Mouse (Mus musculus): ENCODE measurements around the gene Ppm1h. TPM values are rescaled to one million over a fixed set of nuclear protein-coding genes. Genes with fewer than 3 reads are reported as not detected.

Gene Ppm1h
- total and polyA plus RNA-seq, 3 experiments = 6.9 to 14.9 TPM; not detected in 1

DNA sequence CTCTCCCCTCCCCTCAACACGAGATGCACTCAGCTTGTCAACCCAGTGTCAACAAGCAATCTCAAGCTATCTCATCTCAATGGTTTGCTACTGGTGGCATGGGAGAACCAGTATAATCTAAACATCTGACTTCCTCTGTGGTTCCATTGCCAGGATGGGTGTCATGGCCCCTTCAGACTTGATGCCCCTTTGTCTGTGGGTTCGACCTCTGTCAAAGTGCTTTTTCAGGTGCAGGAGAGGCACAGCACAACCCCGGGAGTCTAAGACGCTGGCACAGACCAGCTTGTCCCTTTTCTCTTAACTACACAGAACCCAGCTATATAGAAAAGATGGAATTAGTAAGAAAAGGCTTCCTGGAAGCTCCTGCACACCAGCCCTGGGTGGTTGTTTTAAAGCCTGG is 56.0 kb downstream of the Ppm1h start:
- no peak for DNase-seq (ENCODE audit: low read depth, low spot score)
- H3K4me1 ChIP-seq (ENCODE audit: control insufficient read depth in 1 of 2, insufficient read depth in 2 of 2, low read length in 2 of 2) = no peaks in the 10 kb centered on the region
- no peak overlapping the region for H3K27ac ChIP-seq (ENCODE audit: control insufficient read depth, low read depth, low read length)
- no peaks in the 10 kb centered on the region for H3K27me3 ChIP-seq (ENCODE audit: control insufficient read depth in 1 of 2, insufficient read depth in 2 of 2, low read length in 2 of 2)
- H3K79me2 ChIP-seq (ENCODE audit: control insufficient read depth, insufficient read depth, low read length, poor library complexity) = no peaks in the 10 kb centered on the region
- TF ChIP-seq GABPA (IDR thresholded peaks at IDR 0.05; ENCODE audit: low read depth, low read length) (no peak), JUND (IDR thresholded peaks at IDR 0.05; ENCODE audit: low read depth, low read length) (no peak), MYB (IDR thresholded peaks at IDR 0.05; ENCODE audit: low read depth, low read length) (no peak), RAD21 (IDR thresholded peaks at IDR 0.05; ENCODE audit: low read depth, low read length) (no peak), USF2 (IDR thresholded peaks at IDR 0.05; ENCODE audit: borderline replicate concordance in 1 of 2, insufficient read depth in 1 of 2, low read depth in 1 of 2, low read length in 2 of 2) (no peak), MAFK (IDR thresholded peaks at IDR 0.05; ENCODE audit: borderline replicate concordance, low read depth, low read length) (no peak), RCOR1 (IDR thresholded peaks at IDR 0.05; ENCODE audit: low read depth, low read length) (no peak)
- no peak overlapping the region for H3K9ac ChIP-seq (ENCODE audit: control insufficient read depth, low read depth, low read length, poor library complexity, severe bottlenecking)
- no peaks in the 10 kb centered on the region for H3K9me3 ChIP-seq (replicated peaks; ENCODE audit: insufficient read depth, low read length)
- H3K4me3 ChIP-seq (ENCODE audit: control insufficient read depth in 1 of 2, insufficient read depth in 1 of 2, low read depth in 2 of 2, low read length in 2 of 2) = no peak overlapping the region
- H3K36me3 ChIP-seq (ENCODE audit: control insufficient read depth in 1 of 2, insufficient read depth in 2 of 2, low read length in 2 of 2) = no peaks in the 10 kb centered on the region

DNA sequence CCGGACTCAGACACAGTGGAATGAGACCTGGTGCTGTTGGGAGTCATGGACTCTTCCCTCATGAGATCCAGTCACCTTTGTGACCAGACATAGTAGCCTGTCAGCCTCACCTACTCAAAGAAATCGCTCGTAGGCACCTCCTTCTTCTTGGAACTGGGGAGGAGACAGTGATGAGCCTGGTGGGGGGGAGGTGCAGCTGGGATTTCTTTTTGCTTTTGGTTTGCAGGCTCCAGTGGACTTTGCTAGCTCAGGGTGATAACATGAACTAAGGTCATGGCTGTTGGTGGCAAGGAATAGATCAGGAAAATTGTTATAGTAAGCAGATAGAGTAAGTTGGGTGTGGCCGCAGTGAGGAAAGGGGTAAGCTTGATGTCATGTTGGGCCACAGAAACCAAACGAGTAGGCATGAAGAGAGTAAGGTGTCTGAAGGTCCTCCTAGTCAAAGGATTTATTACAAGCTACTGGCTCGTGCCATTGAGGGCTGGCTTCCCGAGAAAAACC is 56.8 kb downstream of the Ppm1h start:
- Histone ChIP-seq H3K9me3 (replicated peaks; ENCODE audit: insufficient read depth, low read length) (no peaks in the 10 kb centered on the region), H3K27me3 (ENCODE audit: control insufficient read depth in 1 of 2, insufficient read depth in 2 of 2, low read length in 2 of 2) (no peaks in the 10 kb centered on the region), H3K4me3 (ENCODE audit: control insufficient read depth in 1 of 2, insufficient read depth in 1 of 2, low read depth in 2 of 2, low read length in 2 of 2) (no peak overlapping the region), H3K4me1 (ENCODE audit: control insufficient read depth in 1 of 2, insufficient read depth in 2 of 2, low read length in 2 of 2) (no peaks in the 10 kb centered on the region), H3K27ac (ENCODE audit: control insufficient read depth, low read depth, low read length) (no peak overlapping the region), H3K36me3 (ENCODE audit: control insufficient read depth in 1 of 2, insufficient read depth in 2 of 2, low read length in 2 of 2) (no peaks in the 10 kb centered on the region), H3K9ac (ENCODE audit: control insufficient read depth, low read depth, low read length, poor library complexity, severe bottlenecking) (no peak overlapping the region), H3K79me2 (ENCODE audit: control insufficient read depth, insufficient read depth, low read length, poor library complexity) (no peaks in the 10 kb centered on the region)
- no peak for DNase-seq (ENCODE audit: low read depth, low spot score)
- TF ChIP-seq MEF2A (IDR thresholded peaks at IDR 0.05; ENCODE audit: extremely low read depth, insufficient replicate concordance, low read depth, low read length, poor library complexity, severe bottlenecking) (no peak), E2F4 (IDR thresholded peaks at IDR 0.05; ENCODE audit: borderline replicate concordance, low read depth, low read length) (no peak), ZNF384 (IDR thresholded peaks at IDR 0.05; ENCODE audit: low read depth, low read length) (no peak), MYC (IDR thresholded peaks at IDR 0.05; ENCODE audit: low read depth, low read length) (no peak), NELFE (IDR thresholded peaks at IDR 0.05; ENCODE audit: low read depth, low read length) (no peak), SIN3A (IDR thresholded peaks at IDR 0.05; ENCODE audit: low read length) (no peak), MAX (IDR thresholded peaks at IDR 0.05; ENCODE audit: low read length) (no peak), SMC3 (IDR thresholded peaks at IDR 0.05; ENCODE audit: low read depth, low read length) (no peak), TCF12 (IDR thresholded peaks at IDR 0.05; ENCODE audit: low read depth, low read length) (no peak)
